Mouse (Mus musculus): ENCODE results near the gene Rnf187. TPM values are rescaled to one million over a fixed set of nuclear protein-coding genes. Genes with fewer than 3 reads are reported as not detected.

The Rnf187 gene
- polyA plus RNA-seq, 1 experiment: 245 TPM

GRCm38 (mm10) chr11:58970831-58971530 is 32.3 kb upstream of the Rnf187 start:
- Histone ChIP-seq H3ac (ENCODE audit: control insufficient read depth, insufficient read length, low read depth) (no peak overlapping the region), H3K79me3 (ENCODE audit: low read depth) (peaks cover 11% of the 10 kb centered on the region), H3K36me3 (ENCODE audit: control insufficient read depth, insufficient read depth) (peaks cover 13% of the 10 kb centered on the region), H3K79me2 (ENCODE audit: control insufficient read depth, insufficient read depth) (peaks cover 27% of the 10 kb centered on the region), H3K27me3 (ENCODE audit: control insufficient read depth, insufficient read depth, insufficient read length) (no peaks in the 10 kb centered on the region), H3K4me3 (ENCODE audit: insufficient read depth, poor library complexity, severe bottlenecking) (no peak overlapping the region)
- TF ChIP-seq MYOD1 (IDR thresholded peaks at IDR 0.05; ENCODE audit: control insufficient read depth, insufficient read length, low read depth): no peak
- TF ChIP-seq USF1 (IDR thresholded peaks at IDR 0.05; ENCODE audit: low read depth): no peak
- no peak for TF ChIP-seq CTCF (IDR thresholded peaks at IDR 0.05; ENCODE audit: control insufficient read depth, insufficient read depth, insufficient read length)
- TF ChIP-seq MYOG (IDR thresholded peaks at IDR 0.05; ENCODE audit: control insufficient read depth, extremely low read depth, insufficient read length): no peak
- TF ChIP-seq MAX (IDR thresholded peaks at IDR 0.05): no peak
- no peak for TF ChIP-seq CEBPB (IDR thresholded peaks at IDR 0.05; ENCODE audit: low read depth)
- no peak for TF ChIP-seq FOSL1 (IDR thresholded peaks at IDR 0.05; ENCODE audit: insufficient read depth, low read length, poor library complexity, severe bottlenecking)

- Histone ChIP-seq H3K27me3 (ENCODE audit: control insufficient read depth, insufficient read depth, insufficient read length) (no peaks in the 10 kb centered on the region), H3K79me3 (ENCODE audit: low read depth) (peaks cover 7% of the 10 kb centered on the region), H3K4me3 (ENCODE audit: insufficient read depth, poor library complexity, severe bottlenecking) (no peak overlapping the region), H3K36me3 (ENCODE audit: control insufficient read depth, insufficient read depth) (peaks cover 13% of the 10 kb centered on the region), H3K79me2 (ENCODE audit: control insufficient read depth, insufficient read depth) (peaks cover 14% of the 10 kb centered on the region), H3ac (ENCODE audit: control insufficient read depth, insufficient read length, low read depth) (no peak overlapping the region)
- TF ChIP-seq MYOG (IDR thresholded peaks at IDR 0.05; ENCODE audit: control insufficient read depth, extremely low read depth, insufficient read length): no peak
Measured at GRCm38 (mm10) chr11:58969659-58970058, 30.9 kb upstream of the Rnf187 start.

- H3ac ChIP-seq (ENCODE audit: control insufficient read depth, insufficient read length, low read depth): no peak overlapping the region
- H3K79me3 ChIP-seq (ENCODE audit: low read depth): peaks cover 2% of the 10 kb centered on the region
- H3K4me3 ChIP-seq (ENCODE audit: insufficient read depth, poor library complexity, severe bottlenecking): no peak overlapping the region
- H3K36me3 ChIP-seq (ENCODE audit: control insufficient read depth, insufficient read depth): peaks cover 13% of the 10 kb centered on the region
- peaks cover 7% of the 10 kb centered on the region for H3K79me2 ChIP-seq (ENCODE audit: control insufficient read depth, insufficient read depth)
- TF ChIP-seq CEBPB (IDR thresholded peaks at IDR 0.05; ENCODE audit: low read depth): no peak
- TF ChIP-seq FOSL1 (IDR thresholded peaks at IDR 0.05; ENCODE audit: insufficient read depth, low read length, poor library complexity, severe bottlenecking): no peak
- no peak for TF ChIP-seq MYOG (IDR thresholded peaks at IDR 0.05; ENCODE audit: control insufficient read depth, extremely low read depth, insufficient read length)
- TF ChIP-seq CTCF (IDR thresholded peaks at IDR 0.05; ENCODE audit: control insufficient read depth, insufficient read depth, insufficient read length): no peak
- no peak for TF ChIP-seq MAX (IDR thresholded peaks at IDR 0.05)
- TF ChIP-seq MYOD1 (IDR thresholded peaks at IDR 0.05; ENCODE audit: control insufficient read depth, insufficient read length, low read depth): no peak
- TF ChIP-seq USF1 (IDR thresholded peaks at IDR 0.05; ENCODE audit: low read depth): no peak
- H3K27me3 ChIP-seq (ENCODE audit: control insufficient read depth, insufficient read depth, insufficient read length): no peaks in the 10 kb centered on the region
Measured at GRCm38 (mm10) chr11:58969027-58969426, 30.3 kb upstream of the Rnf187 start.

GRCm38 (mm10) chr11:58968551-58968950 is 29.8 kb upstream of the Rnf187 start:
- no peak overlapping the region for H3ac ChIP-seq (ENCODE audit: control insufficient read depth, insufficient read length, low read depth)
- peaks cover 13% of the 10 kb centered on the region for H3K36me3 ChIP-seq (ENCODE audit: control insufficient read depth, insufficient read depth)
- TF ChIP-seq MYOG (IDR thresholded peaks at IDR 0.05; ENCODE audit: control insufficient read depth, extremely low read depth, insufficient read length) (no peak), USF1 (IDR thresholded peaks at IDR 0.05; ENCODE audit: low read depth) (no peak), FOSL1 (IDR thresholded peaks at IDR 0.05; ENCODE audit: insufficient read depth, low read length, poor library complexity, severe bottlenecking) (no peak), MYOD1 (IDR thresholded peaks at IDR 0.05; ENCODE audit: control insufficient read depth, insufficient read length, low read depth) (no peak), CEBPB (IDR thresholded peaks at IDR 0.05; ENCODE audit: low read depth) (no peak), MAX (IDR thresholded peaks at IDR 0.05) (no peak), CTCF (IDR thresholded peaks at IDR 0.05; ENCODE audit: control insufficient read depth, insufficient read depth, insufficient read length) (no peak)

GRCm38 (mm10) chr11:58967346-58967745 is 28.6 kb upstream of the Rnf187 start:
- H3K4me3 ChIP-seq (ENCODE audit: insufficient read depth, poor library complexity, severe bottlenecking): no peak overlapping the region
- no peaks in the 10 kb centered on the region for H3K79me3 ChIP-seq (ENCODE audit: low read depth)
- no peak overlapping the region for H3ac ChIP-seq (ENCODE audit: control insufficient read depth, insufficient read length, low read depth)
- no peaks in the 10 kb centered on the region for H3K79me2 ChIP-seq (ENCODE audit: control insufficient read depth, insufficient read depth)
- H3K36me3 ChIP-seq (ENCODE audit: control insufficient read depth, insufficient read depth): peaks cover 13% of the 10 kb centered on the region
- no peaks in the 10 kb centered on the region for H3K27me3 ChIP-seq (ENCODE audit: control insufficient read depth, insufficient read depth, insufficient read length)
- TF ChIP-seq CEBPB (IDR thresholded peaks at IDR 0.05; ENCODE audit: low read depth): no peak
- TF ChIP-seq MYOG (IDR thresholded peaks at IDR 0.05; ENCODE audit: control insufficient read depth, extremely low read depth, insufficient read length): no peak
- TF ChIP-seq MYOD1 (IDR thresholded peaks at IDR 0.05; ENCODE audit: control insufficient read depth, insufficient read length, low read depth): no peak
- no peak for TF ChIP-seq FOSL1 (IDR thresholded peaks at IDR 0.05; ENCODE audit: insufficient read depth, low read length, poor library complexity, severe bottlenecking)
- no peak for TF ChIP-seq CTCF (IDR thresholded peaks at IDR 0.05; ENCODE audit: control insufficient read depth, insufficient read depth, insufficient read length)
- TF ChIP-seq USF1 (IDR thresholded peaks at IDR 0.05; ENCODE audit: low read depth): no peak
- TF ChIP-seq MAX (IDR thresholded peaks at IDR 0.05): no peak

More at GRCm38 (mm10) chr11:58968551-58968950, 29.8 kb upstream of the Rnf187 start:
- no peaks in the 10 kb centered on the region for H3K27me3 ChIP-seq (ENCODE audit: control insufficient read depth, insufficient read depth, insufficient read length)
- peaks cover 2% of the 10 kb centered on the region for H3K79me2 ChIP-seq (ENCODE audit: control insufficient read depth, insufficient read depth)
- no peak overlapping the region for H3K4me3 ChIP-seq (ENCODE audit: insufficient read depth, poor library complexity, severe bottlenecking)
- no peaks in the 10 kb centered on the region for H3K79me3 ChIP-seq (ENCODE audit: low read depth)

Data from C2C12 (cell line).